Comparison of ENCODE assay signal across 9 mouse cellular contexts in genomic region chr11:4946530-4946929, GRCm38 (mm10). TPM values are rescaled to one million over a fixed set of nuclear protein-coding genes. Genes with fewer than 3 reads are reported as not detected.
DNase-seq lines count a peak whose midpoint lies in the region; ATAC-seq and TF ChIP-seq lines count a peak whose summit lies in the region.
"Had no signal": no experiment of that assay in that cellular context is flagged by ENCODE, and none has a peak within 500 bp of the region (broad histone marks: within the 10 kb centered on the region; RNA-seq: fewer than 3 reads in every experiment).

No protein-coding gene starts in this region.

- no peak for ATAC-seq in kidney, embryonic 15.5 days (replicated peaks; ENCODE audit: low FRiP score)
- peak; percentile 3; the same call in 1 of the 2 replicates for ATAC-seq in forebrain, postnatal 0 days

- H3K36me3 ChIP-seq in kidney, embryonic 15.5 days: no peaks in the 10 kb centered on the region
- H3K36me3 ChIP-seq in forebrain, postnatal 0 days (ENCODE audit: insufficient read depth): peaks cover 10% of the 10 kb centered on the region; the same call in 1 of the 2 replicates
- H3K36me3 ChIP-seq in midbrain, embryonic 10.5 days: no peaks in the 10 kb centered on the region

- H3K4me1 ChIP-seq in kidney, embryonic 15.5 days: peaks cover 24% of the 10 kb centered on the region
- no peaks in the 10 kb centered on the region for H3K4me1 ChIP-seq in bone marrow macrophage, adult 2 months (ENCODE audit: control insufficient read depth, insufficient read depth, low read length)
- peaks cover 8% of the 10 kb centered on the region; the same call in 1 of the 2 replicates for H3K4me1 ChIP-seq in forebrain, postnatal 0 days (ENCODE audit: insufficient read depth)
- peaks cover 29% of the 10 kb centered on the region for H3K4me1 ChIP-seq in midbrain, embryonic 10.5 days

- DNase-seq in kidney, postnatal 14 days: no peak
- no peak for DNase-seq in forebrain, postnatal 0 days
- no peak for DNase-seq in midbrain, embryonic 10.5 days (ENCODE audit: low spot score)
- DNase-seq in urinary bladder, postnatal 4 days (ENCODE audit: low spot score in 2 of 2): no peak
- no peak for DNase-seq in ovary, postnatal 36 days (ENCODE audit: low spot score)
- DNase-seq in spleen, postnatal 14 days (ENCODE audit: low spot score in 2 of 2): no peak

- peaks cover 85% of the 10 kb centered on the region for H3K27me3 ChIP-seq in kidney, embryonic 15.5 days
- H3K27me3 ChIP-seq in forebrain, postnatal 0 days (ENCODE audit: insufficient read depth, low read length): peaks cover 28% of the 10 kb centered on the region
- H3K27me3 ChIP-seq in midbrain, embryonic 10.5 days (ENCODE audit: low read depth, poor library complexity, severe bottlenecking): peaks cover 80% of the 10 kb centered on the region

- no peak overlapping the region for H3K9ac ChIP-seq in kidney, embryonic 15.5 days
- H3K9ac ChIP-seq in forebrain, postnatal 0 days: peak overlapping the region; percentile 82

- TF ChIP-seq POLR2A in bone marrow macrophage, adult 2 months (IDR thresholded peaks at IDR 0.05; ENCODE audit: borderline replicate concordance, low read depth, low read length): no peak

- no peaks in the 10 kb centered on the region for H3K9me3 ChIP-seq in kidney, embryonic 15.5 days (replicated peaks)
- no peaks in the 10 kb centered on the region for H3K9me3 ChIP-seq in forebrain, postnatal 0 days (ENCODE audit: low read length)
- H3K9me3 ChIP-seq in midbrain, embryonic 10.5 days (replicated peaks): 0 out of 2 replicates have a peak, but pooled peaks cover 5% of the 10 kb centered on the region

- 0 out of 2 replicates have a peak, but pooled peaks have one; percentile 5 for TF ChIP-seq CTCF in bone marrow macrophage, adult 2 months (IDR thresholded peaks at IDR 0.05; ENCODE audit: low read depth, low read length)
- TF ChIP-seq CTCF in forebrain, postnatal 0 days (IDR thresholded peaks at IDR 0.05; ENCODE audit: low read depth): no peak

- H3K27ac ChIP-seq in kidney, embryonic 15.5 days: no peak overlapping the region
- H3K27ac ChIP-seq in bone marrow macrophage, adult 2 months (ENCODE audit: insufficient read depth, low read depth, low read length): no peak overlapping the region
- peak overlapping the region; percentile 1; the same call in 1 of the 2 replicates for H3K27ac ChIP-seq in forebrain, postnatal 0 days (ENCODE audit: low read depth, low read length)
- H3K27ac ChIP-seq in midbrain, embryonic 10.5 days (replicated peaks): no peak overlapping the region

- H3K4me2 ChIP-seq in kidney, embryonic 15.5 days: peak overlapping the region; percentile 95
- H3K4me2 ChIP-seq in forebrain, postnatal 0 days (ENCODE audit: low read depth): peak overlapping the region; percentile 82

- peak overlapping the region; percentile 56 for H3K4me3 ChIP-seq in kidney, embryonic 15.5 days (replicated peaks)
- no peak overlapping the region for H3K4me3 ChIP-seq in bone marrow macrophage, adult 2 months (ENCODE audit: insufficient read depth, low read length)
- peak overlapping the region; percentile 71 for H3K4me3 ChIP-seq in forebrain, postnatal 0 days (ENCODE audit: low read depth, low read length)
- peak overlapping the region; percentile 64 for H3K4me3 ChIP-seq in midbrain, embryonic 10.5 days

- 35% methylated on average over 13 of the region's 13 CpGs for WGBS in kidney, embryonic 15.5 days
- 35% methylated on average over 13 of the region's 13 CpGs for WGBS in forebrain, postnatal 0 days
- 47% methylated on average over 13 of the region's 13 CpGs for WGBS in midbrain, embryonic 10.5 days

RNA-seq across cellular contexts. Expression of gene Nefh, which starts 1.3 kb away (rescaled TPM):
- 0.31 and 0.57 TPM in 2 replicates for polyA plus RNA-seq in kidney, embryonic 15.5 days (2015; fragmentation: Nextera tagmentation; extraction: Ambion mirVana)
- not detected in 2 replicates for polyA plus RNA-seq in bone marrow macrophage, adult 2 months (2012; ENCODE audit: insufficient read depth, insufficient read length, missing spikeins)
- total RNA-seq in forebrain, postnatal 0 days (2014; rRNA removed): 2.7 and 3.3 TPM in 2 replicates
- polyA plus RNA-seq in forebrain, postnatal 0 days (2015; fragmentation: Nextera tagmentation; extraction: Ambion mirVana): 2.2 and 3.3 TPM in 2 replicates
- polyA plus RNA-seq in midbrain, embryonic 10.5 days (2016; fragmentation: Nextera tagmentation; extraction: Ambion mirVana): 0.23 and 0.29 TPM in 2 replicates
- total RNA-seq: MEL had no signal

RNA-seq across cellular contexts. Expression of gene Ap1b1, which starts 40.1 kb away (rescaled TPM):
- 59.8 and 65.3 TPM in 2 replicates for polyA plus RNA-seq in kidney, embryonic 15.5 days (2015; fragmentation: Nextera tagmentation; extraction: Ambion mirVana)
- 165 and 185 TPM in 2 replicates for polyA plus RNA-seq in bone marrow macrophage, adult 2 months (2012; ENCODE audit: insufficient read depth, insufficient read length, missing spikeins)
- 84.7 and 95.6 TPM in 2 replicates for total RNA-seq in forebrain, postnatal 0 days (2014; rRNA removed)
- 64.8 and 78.8 TPM in 2 replicates for polyA plus RNA-seq in forebrain, postnatal 0 days (2015; fragmentation: Nextera tagmentation; extraction: Ambion mirVana)
- polyA plus RNA-seq in midbrain, embryonic 10.5 days (2016; fragmentation: Nextera tagmentation; extraction: Ambion mirVana): 62.2 and 68.4 TPM in 2 replicates

RNA-seq across cellular contexts. Expression of gene Thoc5, which starts 51.4 kb away (rescaled TPM):
- 36.0 and 39.7 TPM in 2 replicates for polyA plus RNA-seq in kidney, embryonic 15.5 days (2015; fragmentation: Nextera tagmentation; extraction: Ambion mirVana)
- 23.0 and 23.3 TPM in 2 replicates for polyA plus RNA-seq in bone marrow macrophage, adult 2 months (2012; ENCODE audit: insufficient read depth, insufficient read length, missing spikeins)
- total RNA-seq in forebrain, postnatal 0 days (2014; rRNA removed): 55.7 and 57.7 TPM in 2 replicates
- polyA plus RNA-seq in forebrain, postnatal 0 days (2015; fragmentation: Nextera tagmentation; extraction: Ambion mirVana): 50.6 and 52.2 TPM in 2 replicates
- 54.9 and 57.9 TPM in 2 replicates for polyA plus RNA-seq in midbrain, embryonic 10.5 days (2016; fragmentation: Nextera tagmentation; extraction: Ambion mirVana)
